Mouse (Mus musculus): ENCODE measurements around the gene Plekho1.

Gene Plekho1

DNA sequence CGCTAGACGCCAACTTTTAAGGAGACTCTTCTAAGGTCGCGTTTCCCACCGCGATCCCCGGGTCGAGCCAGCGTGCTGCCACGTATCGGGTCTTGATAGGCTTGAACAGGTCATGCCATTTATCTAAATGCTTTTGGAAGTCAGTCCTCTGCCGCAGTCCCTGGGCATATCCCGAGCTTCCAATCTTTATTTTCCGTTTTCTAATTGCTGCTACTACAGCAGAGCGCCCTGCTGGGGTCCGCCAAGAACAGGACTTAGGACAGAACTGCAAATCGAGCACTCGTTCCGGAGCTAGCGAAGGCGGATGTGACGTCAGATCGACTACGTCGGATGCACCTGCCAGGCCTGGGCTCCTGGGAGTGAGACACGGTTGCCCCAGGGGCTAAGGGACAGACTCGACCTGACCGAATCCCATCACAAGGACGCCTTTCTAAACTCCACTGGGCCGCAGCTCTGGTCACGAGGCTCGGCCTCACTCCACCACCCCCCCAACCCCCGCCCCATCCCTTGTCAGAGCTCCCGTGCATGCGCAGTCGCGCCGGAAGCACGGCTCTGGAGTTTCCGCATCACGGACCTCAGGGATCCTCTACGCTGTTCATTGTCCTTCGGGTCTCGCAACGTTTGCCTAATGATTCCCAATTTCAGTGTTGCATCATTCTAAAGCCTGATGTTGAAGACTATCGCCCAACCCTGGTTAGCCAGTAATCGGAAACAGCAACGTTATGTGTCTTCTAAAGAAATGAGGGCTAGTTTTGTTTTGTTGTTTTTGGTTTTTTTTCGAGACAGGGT lies 44.8 kb downstream of the Plekho1 start:
- DNase-seq (ENCODE audit: low spot score in 2 of 2) = peak; percentile 79

- no peak for DNase-seq (ENCODE audit: low spot score in 2 of 2)
Measured at GRCm38 (mm10) chr3:95948325-95948724, 47.5 kb downstream of the Plekho1 start.

DNA sequence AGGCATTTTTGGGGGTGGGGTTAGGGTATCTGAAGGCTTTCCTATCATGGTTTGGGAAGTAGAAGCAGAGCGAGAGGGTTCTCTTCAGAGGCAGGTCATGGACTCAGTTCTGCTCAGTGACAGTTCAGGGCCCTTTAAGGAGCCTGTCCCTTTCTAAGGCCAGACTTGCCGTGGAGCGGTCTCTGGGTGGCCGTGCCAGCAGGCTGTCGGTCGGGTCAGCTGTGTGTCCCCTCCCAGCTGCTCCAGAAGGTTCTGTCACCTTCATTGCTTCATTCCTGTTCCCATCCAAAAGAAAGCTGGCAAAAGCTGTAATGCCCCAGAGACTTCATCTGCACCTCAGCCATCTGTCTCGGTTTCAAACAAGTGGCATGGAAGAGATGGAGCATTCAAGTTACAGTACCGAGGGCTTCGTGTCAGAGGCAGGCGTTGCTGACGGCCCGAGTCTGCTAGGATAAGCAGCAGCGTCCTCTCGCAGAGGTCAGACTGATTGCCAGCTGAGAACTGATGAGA lies 50.0 kb downstream of the Plekho1 start:
- DNase-seq (ENCODE audit: low spot score in 2 of 2) = no peak

- DNase-seq (ENCODE audit: low spot score in 2 of 2) = no peak
Measured at GRCm38 (mm10) chr3:95944742-95945141, 51.1 kb downstream of the Plekho1 start.

- DNase-seq (ENCODE audit: low spot score in 2 of 2) = no peak
Measured at GRCm38 (mm10) chr3:95943226-95943625, 52.6 kb downstream of the Plekho1 start.

- DNase-seq (ENCODE audit: low spot score in 2 of 2) = no peak
Measured at GRCm38 (mm10) chr3:95942749-95943148, 53.1 kb downstream of the Plekho1 start.

- DNase-seq (ENCODE audit: low spot score in 2 of 2) = no peak
Measured at GRCm38 (mm10) chr3:95938835-95939234, 57.0 kb downstream of the Plekho1 start.

All from urinary bladder, postnatal 4 days (tissue).